Mouse (Mus musculus) mouse embryonic stem cell (cell line): ENCODE results near the gene 2810004N23Rik.

ENCODE experiments used
- in situ Hi-C, 2 experiments: fragments of 300-500 bp; cut with MboI; formaldehyde crosslinking; loops; 1 replicate in 1 of 2; 3 replicates in 1 of 2; pipeline ENCODE4 v1.14.3; 2019 to 2020; ENCODE audit warnings: low sequenced_read_pairs in 2 of 2, low pct_unique_long_range_greater_than_20kb in 1 of 2, mixed read lengths in 1 of 2; ENCODE audit not compliant: unreplicated experiment in 1 of 2

Gene 2810004N23Rik

DNA sequence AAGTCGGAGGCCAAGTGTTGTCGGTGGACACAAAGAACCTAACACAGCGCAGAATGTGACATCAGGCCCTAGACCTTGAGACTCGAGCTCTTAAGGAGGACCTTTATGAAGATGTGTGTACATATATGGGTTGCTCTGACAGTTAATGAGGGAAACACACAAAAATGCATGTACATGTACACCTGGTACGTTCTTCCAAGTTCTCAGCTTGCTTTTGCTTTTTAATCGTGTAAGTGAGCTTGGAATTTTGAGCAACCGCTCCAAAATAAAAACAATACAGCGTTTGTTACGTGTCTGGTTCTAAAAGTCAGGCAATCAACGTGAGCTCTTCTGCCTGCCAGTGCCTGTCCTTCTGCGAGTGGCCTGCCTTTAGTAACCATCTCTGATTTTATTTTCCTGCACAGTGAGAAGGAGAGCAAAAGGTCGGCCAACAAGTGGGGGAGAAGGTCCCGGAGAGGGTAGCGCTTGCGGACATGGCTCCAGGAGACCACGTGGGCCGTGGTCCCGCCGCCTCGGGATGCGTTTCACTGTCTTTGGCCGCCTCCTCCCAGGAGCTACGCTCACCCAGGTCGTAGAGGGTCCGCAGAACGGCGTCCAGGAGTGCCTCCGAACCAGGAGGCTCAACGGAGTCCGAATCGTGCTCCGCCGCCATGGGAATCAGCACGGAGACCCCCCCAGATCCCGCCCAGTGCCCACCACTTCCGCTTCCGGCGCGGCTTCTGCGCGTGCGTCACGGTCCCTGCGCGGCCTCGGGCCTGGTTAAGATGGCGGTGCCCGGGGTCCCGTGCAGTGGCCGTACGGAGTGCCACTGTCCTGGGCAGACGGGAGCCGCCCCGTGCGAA lies at the start of gene 2810004N23Rik, which contains the start of gene Gnpat:
Gene 2810004N23Rik, minus strand, starts transcription at position 800 of the 842 bp plus-strand sequence.
Gene Gnpat, plus strand, starts transcription at position 713 of the 842 bp plus-strand sequence.
- in situ Hi-C loops: no loop called here

DNA sequence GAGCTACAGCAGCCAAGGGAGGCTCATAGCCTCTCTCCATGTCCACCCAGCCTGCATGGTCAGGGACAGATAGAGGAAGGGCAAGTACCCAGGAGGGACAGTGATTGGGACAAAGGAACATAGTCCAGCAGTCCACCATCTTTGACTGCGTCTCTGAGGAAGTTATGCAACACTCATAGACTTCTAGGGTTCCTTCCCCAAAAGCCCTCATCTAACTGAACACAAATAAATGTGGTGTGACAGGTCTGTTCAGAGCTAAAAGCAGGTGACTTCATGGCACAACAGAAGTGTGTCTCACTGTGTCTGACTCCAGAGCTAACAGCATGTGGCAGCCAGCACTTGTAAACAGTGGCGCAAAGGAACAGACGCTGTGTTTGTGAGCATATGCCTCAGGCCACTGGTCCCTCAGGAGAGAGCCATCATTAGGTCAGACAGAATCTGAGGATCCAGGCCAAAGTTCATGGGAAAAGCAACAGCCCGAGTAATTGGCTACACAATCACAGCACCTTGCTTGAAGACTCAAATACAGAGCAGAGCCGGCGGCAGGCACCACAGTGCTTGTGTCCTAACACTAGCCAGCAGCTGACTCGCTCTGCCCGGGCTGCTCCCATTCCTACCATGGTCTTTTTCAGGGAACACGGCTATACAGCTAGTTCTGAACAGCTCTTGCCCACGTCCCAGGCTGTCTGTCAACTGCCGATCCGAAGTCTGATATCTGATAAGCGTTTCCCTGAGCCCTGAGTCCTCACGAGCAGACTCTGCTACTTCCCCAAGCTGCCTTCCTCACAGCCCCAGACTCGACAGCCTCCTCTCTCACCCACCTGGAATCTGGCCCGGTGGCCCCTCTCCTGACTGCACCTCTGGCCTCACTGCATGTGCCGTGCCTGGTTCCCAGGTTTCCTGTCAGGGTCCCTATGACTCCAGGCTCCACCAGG lies 49.3 kb upstream of the 2810004N23Rik start:
- in situ Hi-C loops: no loop called here

DNA sequence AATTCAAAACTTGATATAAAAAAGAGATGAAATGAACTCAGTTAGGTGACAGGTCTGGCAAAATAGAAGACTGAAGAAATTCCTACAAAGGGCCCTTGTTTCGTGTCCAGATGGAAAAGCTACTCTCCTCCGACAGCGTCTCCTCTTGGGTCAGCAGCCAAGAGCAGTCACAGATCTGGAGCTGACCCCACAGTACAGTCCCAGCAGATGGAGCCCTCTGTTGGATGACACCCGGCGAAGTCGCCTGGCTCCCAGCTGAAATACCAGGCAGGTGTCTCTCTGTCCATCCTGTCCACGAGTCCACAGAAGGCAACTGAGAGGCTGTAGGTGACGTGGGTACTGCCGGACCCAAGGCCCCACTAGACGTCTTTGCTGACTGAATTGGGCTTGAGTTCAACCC lies 47.4 kb upstream of the 2810004N23Rik start:
- in situ Hi-C loops: no loop called here

DNA sequence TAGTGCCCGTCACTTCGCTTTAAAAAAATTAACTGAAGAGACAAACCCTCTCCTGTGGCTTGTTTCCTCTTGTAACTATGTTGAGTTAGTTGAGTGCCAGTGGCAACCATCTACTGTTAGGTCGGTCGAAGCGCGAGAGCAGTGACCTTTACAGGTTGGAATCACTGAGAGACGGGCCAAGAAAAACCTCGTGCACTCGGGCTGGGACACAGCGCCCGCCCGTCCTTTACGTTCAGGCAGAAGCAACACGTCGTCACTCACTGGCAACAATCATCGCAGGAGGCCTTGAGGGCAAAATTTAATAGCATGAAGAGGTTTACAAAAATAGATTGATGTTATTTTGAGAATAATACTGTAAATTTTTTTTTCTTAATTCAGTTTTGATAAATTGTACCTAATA lies 47.0 kb upstream of the 2810004N23Rik start:
- in situ Hi-C loops: no loop called here

DNA sequence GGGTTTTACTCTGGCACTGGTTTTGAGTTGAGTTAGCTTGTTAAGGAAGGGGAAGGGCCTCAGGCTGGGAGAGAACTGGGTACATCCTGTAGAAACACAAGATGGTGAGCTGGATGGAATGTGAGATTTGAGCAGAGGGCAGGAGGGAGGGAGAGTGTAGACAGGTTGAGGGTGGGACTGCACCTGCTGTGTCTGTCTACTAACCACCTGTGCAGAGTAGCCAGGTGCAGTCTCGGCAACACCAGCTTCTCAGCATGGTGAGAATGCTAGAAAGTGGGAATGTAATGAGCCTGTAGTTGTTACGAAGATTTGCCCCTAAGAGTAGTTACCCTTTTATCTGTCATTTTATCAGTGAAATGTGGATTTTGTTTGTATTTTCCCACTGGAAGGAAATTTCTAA lies 42.6 kb upstream of the 2810004N23Rik start:
- in situ Hi-C loops: no loop called here

DNA sequence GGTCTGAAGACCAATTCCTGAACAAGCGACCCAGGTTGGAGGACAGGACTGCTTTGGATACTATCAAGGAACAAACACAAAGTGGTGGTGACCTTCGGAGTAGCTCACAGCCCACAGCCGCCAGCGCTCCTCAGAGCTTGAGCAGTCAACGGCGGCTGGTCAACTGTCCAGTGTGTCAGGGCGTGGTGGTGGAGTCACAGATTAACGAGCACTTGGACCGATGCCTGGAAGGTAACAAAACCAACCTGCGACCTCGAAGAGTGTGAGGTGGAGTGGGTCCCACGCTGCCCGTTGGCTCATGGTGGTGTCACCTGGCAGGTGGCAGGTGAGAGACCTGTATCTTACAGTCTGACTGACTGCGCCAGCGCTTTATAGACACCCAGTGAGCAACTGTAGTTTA lies 40.3 kb upstream of the 2810004N23Rik start:
- in situ Hi-C loops: no loop called here

DNA sequence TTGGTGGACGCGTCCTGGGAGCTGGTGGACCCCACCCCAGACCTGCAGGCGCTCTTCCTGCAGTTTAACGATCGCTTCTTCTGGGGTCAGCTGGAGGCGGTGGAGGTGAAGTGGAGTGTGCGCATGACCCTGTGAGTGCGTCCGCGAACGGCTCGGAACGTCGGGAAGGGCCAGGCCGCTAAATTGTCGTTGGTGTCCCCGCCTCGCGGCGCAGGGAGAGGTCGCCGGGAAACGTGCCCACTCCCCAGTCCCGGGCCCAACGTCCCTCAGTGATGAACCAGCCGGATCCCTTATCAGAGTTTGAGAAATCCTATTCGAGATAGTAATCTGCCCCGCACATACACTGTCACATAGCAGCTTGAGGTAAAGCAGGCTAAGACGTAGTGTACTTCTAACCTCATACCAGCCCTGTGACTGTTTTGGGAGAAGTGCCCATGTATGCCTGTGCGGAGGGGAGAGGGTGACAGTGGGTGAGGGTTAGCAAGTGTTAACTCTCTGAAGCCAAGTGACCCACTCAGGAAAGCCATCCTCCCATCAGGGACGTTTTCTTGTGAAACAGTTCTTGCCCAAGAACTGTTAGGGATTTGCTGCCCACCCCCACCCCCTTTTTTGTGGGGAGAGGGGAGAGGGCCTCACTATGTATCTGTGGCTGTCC lies 35.5 kb upstream of the 2810004N23Rik start:
- in situ Hi-C loops: no loop called here

DNA sequence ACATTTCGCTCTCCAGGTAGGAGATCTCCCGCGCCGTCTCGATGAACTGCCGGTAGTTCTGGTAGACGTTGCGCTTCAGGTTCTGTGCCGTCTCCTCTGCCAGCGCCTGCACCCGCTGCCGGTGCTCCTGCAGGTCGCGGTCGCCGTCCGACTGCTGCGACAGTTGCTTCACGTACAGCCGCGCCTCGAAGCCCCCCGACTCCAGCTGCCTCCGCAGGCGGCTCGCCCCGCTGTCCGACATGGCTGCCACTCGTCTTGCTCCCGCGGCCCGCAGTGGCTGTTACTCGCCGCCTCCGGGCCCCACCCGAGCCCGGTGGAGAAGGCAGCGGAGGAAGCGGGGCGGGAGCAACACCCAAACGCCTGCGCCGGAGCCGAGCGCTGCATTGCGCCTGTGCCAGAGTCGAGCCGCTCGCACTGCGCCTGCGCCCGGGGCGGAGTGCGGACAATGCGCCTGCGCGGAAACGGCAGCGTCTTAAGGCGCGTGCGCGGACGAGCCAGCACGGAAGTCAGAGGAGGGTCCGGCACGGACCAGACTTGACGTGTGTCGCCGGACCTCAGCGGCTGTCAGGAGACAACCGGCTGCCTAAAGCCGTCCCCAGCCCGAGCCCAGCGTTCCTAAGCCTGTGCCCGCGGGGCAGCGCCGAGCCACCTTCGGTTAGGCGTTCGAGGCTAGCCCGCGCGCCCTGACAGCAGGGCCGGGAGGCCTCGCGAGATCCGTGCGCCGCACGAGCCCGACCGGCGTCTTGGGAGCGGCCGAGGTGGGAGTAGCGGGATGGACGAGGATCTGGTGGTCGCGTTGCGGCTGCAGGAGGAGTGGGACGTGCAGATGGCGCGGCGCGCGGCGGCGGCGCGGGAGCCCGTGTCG lies 34.7 kb upstream of the 2810004N23Rik start, which contains the start of the genes Exoc8 and Sprtn:
Gene Exoc8, minus strand, starts transcription at position 320 of the 865 bp plus-strand sequence.
Gene Sprtn, plus strand, starts transcription at position 501 of the 865 bp plus-strand sequence.
- in situ Hi-C loops: no loop called here

DNA sequence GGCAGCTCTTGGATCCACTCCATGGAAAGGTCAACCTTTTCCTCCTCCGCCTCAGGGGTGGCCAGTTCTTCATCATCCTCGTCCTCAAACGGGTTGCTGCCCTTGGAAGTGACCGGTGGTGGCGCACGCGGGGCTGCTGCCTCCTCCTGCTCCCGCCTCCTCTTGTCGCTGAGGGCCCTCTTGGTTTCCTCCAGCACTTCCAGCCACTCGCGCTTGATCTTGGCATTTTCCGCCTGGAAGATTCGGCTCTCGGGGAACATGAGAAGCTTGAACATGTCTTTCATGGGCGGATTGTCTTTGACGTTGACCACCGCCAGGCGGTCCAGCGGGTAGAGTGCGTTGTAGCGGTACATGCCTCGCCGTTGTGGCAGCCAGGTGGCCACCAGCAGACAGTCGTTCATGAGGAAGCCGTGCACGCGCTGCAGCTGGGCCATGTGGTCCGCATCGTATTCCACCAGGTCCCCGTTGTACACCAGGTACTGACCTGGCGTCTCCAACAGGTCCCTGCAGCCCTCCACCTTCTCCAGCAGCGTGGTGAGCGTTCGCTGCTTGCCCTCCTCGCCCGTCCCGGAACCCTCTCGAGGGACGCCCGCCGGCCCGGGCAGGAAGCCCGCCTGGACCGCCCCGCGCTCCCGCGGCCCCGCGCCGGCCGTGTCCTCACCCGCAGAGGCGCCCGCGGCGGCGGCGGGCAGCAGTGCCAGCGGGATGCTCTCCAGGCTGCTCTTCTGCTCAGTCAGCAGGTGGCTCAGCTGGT lies 33.9 kb upstream of the 2810004N23Rik start:
- in situ Hi-C loops: no loop called here

DNA sequence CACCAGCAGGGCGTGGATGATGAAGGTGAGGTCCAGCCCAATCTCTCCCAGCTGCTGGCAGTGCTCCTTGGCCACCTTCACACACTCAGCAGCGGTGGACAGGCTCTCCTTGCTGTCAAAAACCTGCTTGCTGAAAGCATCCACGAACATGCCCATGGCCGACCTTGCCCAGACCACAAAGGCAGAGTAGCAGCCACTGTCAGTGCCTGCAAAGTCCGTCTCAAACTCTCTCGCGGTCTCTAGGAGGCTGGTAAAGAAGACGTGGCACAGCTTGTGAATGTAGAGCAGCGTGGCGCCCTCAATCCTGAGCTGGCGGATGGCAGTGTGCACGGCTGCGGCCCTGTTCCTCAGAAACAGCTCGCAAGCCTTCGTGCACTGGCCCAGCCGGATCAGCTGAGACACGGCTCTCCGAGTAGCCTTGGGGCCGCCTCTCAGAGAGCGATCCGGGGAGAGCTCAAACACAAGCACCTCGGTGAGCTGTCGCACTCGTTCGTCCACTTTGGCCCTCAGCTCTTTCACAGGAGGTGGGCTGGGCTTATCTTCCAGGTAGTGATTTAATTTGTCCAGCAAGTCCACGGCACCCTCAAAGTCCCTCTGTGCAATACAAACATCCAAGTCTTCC lies 33.2 kb upstream of the 2810004N23Rik start:
- in situ Hi-C loops: no loop called here

DNA sequence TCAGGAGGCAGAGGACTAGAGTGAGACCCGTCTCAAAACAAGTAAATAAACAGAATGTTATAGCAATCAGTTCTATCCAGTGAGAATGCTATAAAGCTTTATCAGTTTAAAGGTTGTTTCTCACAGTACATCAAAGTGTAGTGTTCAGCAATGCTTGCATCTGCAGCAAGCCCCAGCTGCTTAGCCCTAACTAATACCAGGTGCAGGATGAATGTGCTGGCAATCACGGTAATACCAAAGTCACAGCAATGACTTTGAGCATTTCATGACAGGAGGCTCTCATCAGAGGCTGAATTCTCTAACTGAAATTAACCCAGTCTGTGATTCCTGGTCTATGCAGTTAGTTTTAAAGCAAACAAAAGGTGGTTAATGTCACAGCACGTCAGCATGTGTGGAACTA lies 29.7 kb upstream of the 2810004N23Rik start:
- in situ Hi-C loops: no loop called here

DNA sequence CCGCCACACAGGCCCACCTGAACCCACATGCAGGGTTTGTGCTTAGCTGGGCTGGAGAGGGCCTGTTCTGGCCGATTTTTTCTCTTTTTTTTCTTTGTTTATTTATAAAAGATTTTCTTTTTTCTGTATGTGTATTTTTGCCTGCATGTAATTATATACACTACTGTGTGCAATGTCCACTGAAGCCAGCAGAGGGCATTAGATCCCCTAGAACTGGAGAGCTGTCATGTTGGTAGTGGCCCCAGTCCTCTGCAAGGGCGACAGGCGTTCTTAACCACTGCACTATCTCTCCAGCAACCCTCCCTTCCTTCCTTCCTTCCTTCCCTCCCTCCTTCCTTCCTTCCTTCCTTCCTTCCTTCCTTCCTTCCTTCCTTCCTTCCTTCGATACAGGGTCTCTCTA lies 25.5 kb upstream of the 2810004N23Rik start:
- in situ Hi-C loops: no loop called here

DNA sequence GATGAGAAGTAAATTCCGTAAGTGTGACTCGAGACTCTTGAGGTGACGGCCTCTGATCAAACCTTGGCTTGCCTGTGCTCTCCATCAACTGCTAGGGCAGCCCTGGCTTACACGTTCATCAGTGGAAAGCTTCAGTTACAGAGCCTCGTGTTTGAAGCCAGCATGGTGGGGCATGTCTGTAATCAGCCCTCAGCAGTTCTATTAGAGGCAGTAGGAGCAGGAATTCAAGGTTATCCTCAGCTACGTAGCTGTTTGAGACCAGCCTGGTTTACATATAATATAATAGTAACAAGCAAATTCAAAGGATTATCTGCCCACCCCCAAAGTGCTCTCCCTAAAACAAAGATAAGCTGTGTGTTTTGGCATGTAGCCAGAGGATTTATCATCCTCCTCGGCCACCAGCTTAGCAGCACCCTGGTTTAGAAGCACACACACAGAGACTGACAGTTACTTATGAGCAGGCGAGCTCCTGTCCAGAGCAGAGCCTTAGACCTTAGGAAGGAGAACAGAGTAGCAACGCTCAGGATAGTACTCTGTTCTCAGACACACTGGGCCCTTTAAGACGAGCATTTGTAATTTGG lies 16.1 kb upstream of the 2810004N23Rik start:
- in situ Hi-C loops: no loop called here

DNA sequence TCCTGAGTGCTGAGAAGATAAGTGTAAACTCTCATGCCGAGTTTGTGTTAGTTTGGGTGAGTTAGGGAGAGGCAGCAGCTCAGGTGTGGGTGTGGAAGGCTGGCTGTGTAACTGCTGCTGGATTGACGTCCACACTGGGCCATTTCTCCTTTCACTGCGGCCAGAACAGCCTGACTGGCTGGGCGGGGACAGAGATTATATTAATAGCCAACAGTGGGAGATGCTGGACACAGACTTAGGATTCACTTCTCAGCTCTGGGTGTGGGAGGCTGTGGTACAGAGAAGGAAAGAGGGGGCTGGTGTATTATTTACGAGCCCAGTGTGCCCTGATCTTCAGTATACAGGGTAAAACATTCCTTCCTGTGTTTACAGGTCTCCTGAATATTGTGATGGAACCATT lies 15.2 kb upstream of the 2810004N23Rik start:
- in situ Hi-C loops: no loop called here

DNA sequence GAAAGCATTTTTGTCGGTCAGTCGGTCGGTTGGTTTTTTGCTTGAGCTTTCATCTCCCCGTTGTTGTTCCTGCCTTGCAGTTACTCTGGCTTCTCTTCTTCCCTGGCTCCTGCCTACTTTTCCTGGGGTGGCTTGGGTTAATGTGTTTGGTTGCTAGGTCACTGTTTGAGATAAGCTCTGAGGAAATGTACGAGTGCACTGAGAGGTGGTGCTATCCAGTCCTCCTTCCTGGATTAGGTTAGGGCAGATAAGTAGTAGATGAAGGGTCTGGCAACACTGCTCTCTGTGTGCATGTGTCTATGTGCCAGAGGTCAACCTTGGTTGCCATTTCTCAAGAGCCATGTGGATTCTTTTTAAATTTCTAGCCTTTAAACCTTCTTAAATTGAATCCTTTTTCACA lies 9.8 kb upstream of the 2810004N23Rik start:
- in situ Hi-C loops: no loop called here

DNA sequence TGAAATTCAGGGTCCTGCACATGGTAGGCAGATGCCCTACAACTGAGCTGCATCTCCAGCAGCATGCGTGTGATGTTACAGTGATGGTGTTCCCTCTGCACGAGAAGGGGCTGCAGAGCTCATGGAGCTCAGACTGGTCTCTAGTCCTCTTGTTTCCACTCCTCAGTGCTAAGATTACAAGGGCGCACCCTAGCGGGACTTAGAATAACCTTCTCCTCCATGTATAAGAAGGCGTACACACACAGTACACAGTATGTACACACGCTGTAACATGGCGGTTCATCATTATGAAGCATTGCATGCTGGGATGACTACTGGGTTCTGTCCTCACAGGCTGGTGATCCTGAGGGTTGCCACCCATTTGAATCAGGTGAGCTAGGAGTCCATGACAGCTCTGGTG lies 9.2 kb upstream of the 2810004N23Rik start:
- in situ Hi-C loops: no loop called here
